In the genomic region with DNA sequence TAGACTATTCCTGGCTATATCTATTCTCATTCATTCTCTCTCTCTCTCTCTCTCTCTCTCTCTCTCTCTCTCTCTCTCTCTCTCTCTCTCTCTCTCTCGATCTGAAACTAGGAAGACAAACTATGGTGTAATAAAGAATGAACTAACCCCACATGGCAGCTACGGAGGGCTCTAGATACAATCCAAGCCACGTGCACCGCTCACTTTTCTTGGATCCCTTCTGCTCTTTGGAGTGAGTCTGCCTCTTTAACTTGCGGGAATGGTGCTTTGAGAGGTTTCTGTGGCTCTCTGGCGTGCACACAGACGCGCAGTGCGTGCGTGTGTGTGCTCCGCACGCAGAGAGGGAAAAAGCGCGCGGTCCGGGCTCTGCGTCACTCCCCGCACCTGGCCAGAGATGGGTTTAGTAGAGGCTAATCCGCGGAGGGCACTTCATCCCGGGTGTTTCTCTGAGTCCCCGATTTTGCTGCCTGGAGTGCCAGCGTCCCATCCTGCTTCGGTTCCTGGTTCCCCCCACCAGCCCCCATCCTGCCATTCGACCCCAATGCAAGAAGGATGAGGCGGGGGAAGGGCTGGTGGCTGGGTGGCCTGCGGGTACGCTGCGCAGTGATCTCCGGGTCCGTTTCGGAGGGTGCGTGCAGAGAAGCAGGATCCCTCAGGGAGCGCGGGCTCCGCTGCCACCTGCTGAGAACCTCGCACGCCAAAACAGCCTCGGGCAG, we compare ENCODE assay signal across 8 mouse cellular contexts. TPM values are rescaled to one million over a fixed set of nuclear protein-coding genes. Genes with fewer than 3 reads are reported as not detected.
DNase-seq lines count a peak whose midpoint lies in the region; ATAC-seq and TF ChIP-seq lines count a peak whose summit lies in the region.

No protein-coding gene starts in this region.

- H3K79me2 ChIP-seq in heart, adult 2 months (replicated peaks; ENCODE audit: control insufficient read depth, insufficient read depth, low read length): no peaks in the 10 kb centered on the region

- DNase-seq in heart, adult 2 months: no peak
- DNase-seq in heart, postnatal 36 days: no peak
- no peak for DNase-seq in ES-E14 (ENCODE audit: low read depth, low spot score)
- DNase-seq in liver, embryonic 14.5 days (ENCODE audit: low read depth in 3 of 3, low spot score in 3 of 3): no peak
- peak; percentile 70 for DNase-seq in retina, postnatal 1 day
- no peak for DNase-seq in kidney, postnatal 14 days

- TF ChIP-seq POLR2A in heart, adult 2 months (IDR thresholded peaks at IDR 0.05; ENCODE audit: insufficient read depth, low read depth, low read length): no peak
- TF ChIP-seq POLR2A in embryonic fibroblast, embryonic 13.5 days (IDR thresholded peaks at IDR 0.05; ENCODE audit: low read depth, low read length): no peak

- H3K27ac ChIP-seq in heart, adult 2 months: peak overlapping the region; percentile 73
- no peak overlapping the region for H3K27ac ChIP-seq in ES-E14 (ENCODE audit: insufficient read depth, low read depth, low read length, poor library complexity, severe bottlenecking)
- H3K27ac ChIP-seq in embryonic fibroblast, embryonic 13.5 days (ENCODE audit: insufficient read depth, low read length): no peak overlapping the region
- peak overlapping the region; percentile 51 for H3K27ac ChIP-seq in intestine, embryonic 16.5 days (ENCODE audit: low read length)
- H3K27ac ChIP-seq in liver, embryonic 14.5 days: no peak overlapping the region

- in situ Hi-C loops in ES-E14 (cut with MboI; ENCODE audit: low sequenced_read_pairs in 2 of 2, unreplicated experiment in 2 of 2): no loop called here

- intact Hi-C loops in heart, adult 2 months (cut with DNase I): loop anchor here (5.0 kb wide), 1 partner anchor 38 kb away; no protein-coding TSS in a partner anchor
- intact Hi-C loops in heart, postnatal 36 days (cut with DNase I): no loop called here

- H3K36me3 ChIP-seq in heart, adult 2 months (ENCODE audit: control insufficient read depth, insufficient read depth, low read length): no peaks in the 10 kb centered on the region
- H3K36me3 ChIP-seq in ES-E14 (ENCODE audit: control insufficient read depth, insufficient read depth, low read length, poor library complexity, severe bottlenecking): no peaks in the 10 kb centered on the region
- H3K36me3 ChIP-seq in intestine, embryonic 16.5 days (ENCODE audit: control insufficient read depth, insufficient read depth, low read length): no peaks in the 10 kb centered on the region
- no peaks in the 10 kb centered on the region for H3K36me3 ChIP-seq in liver, embryonic 14.5 days (replicated peaks; ENCODE audit: control insufficient read depth, insufficient read depth, low read depth)

- no peak for TF ChIP-seq CTCF in heart, adult 2 months (IDR thresholded peaks at IDR 0.05)
- no peak for TF ChIP-seq CTCF in embryonic fibroblast, embryonic 13.5 days (IDR thresholded peaks at IDR 0.05; ENCODE audit: borderline replicate concordance, insufficient read depth, low read length)
- TF ChIP-seq CTCF in liver, embryonic 14.5 days (IDR thresholded peaks at IDR 0.05; ENCODE audit: low read depth): no peak

- H3K4me3 ChIP-seq in heart, adult 2 months: peak overlapping the region; percentile 86
- peak overlapping the region; percentile 68 to 77 for H3K4me3 ChIP-seq in ES-E14 (ENCODE audit: insufficient read depth in 1 of 2, low read depth in 1 of 2, low read length in 2 of 2, poor library complexity in 1 of 2, severe bottlenecking in 1 of 2)
- H3K4me3 ChIP-seq in embryonic fibroblast, embryonic 13.5 days (ENCODE audit: insufficient read depth, low read length): peak overlapping the region; percentile 88
- peak overlapping the region; percentile 66 for H3K4me3 ChIP-seq in intestine, embryonic 16.5 days (ENCODE audit: low read length)
- peak overlapping the region; percentile 61 to 83 for H3K4me3 ChIP-seq in liver, embryonic 14.5 days (ENCODE audit: insufficient read depth in 1 of 2, low read depth in 2 of 2, low read length in 2 of 2)

- H3K9ac ChIP-seq in heart, adult 2 months (ENCODE audit: low read depth, low read length): peak overlapping the region; percentile 78
- peak overlapping the region; percentile 37 for H3K9ac ChIP-seq in ES-E14 (ENCODE audit: insufficient read depth, low read depth, low read length, poor library complexity, severe bottlenecking)
- peak overlapping the region; percentile 72 for H3K9ac ChIP-seq in intestine, embryonic 16.5 days (ENCODE audit: low read depth, low read length)
- peak overlapping the region; percentile 79 for H3K9ac ChIP-seq in liver, embryonic 14.5 days (replicated peaks)

- TF ChIP-seq EP300 in heart, adult 2 months (IDR thresholded peaks at IDR 0.05; ENCODE audit: insufficient read depth, low read depth, low read length): no peak
- no peak for TF ChIP-seq EP300 in liver, embryonic 14.5 days (IDR thresholded peaks at IDR 0.05; ENCODE audit: low read depth)

- 5% methylated on average over 39 of the region's 39 CpGs for WGBS in heart, adult 2 months
- WGBS in intestine, embryonic 16.5 days: 1% methylated on average over 39 of the region's 39 CpGs
- WGBS in liver, embryonic 14.5 days (ENCODE audit: insufficient replicate concordance): under 1% methylated on average over 39 of the region's 39 CpGs

- H3K4me1 ChIP-seq in heart, adult 2 months (ENCODE audit: control insufficient read depth, insufficient read depth, low read length): peaks cover 7% of the 10 kb centered on the region
- no peaks in the 10 kb centered on the region for H3K4me1 ChIP-seq in ES-E14 (ENCODE audit: control insufficient read depth in 2 of 2, insufficient read depth in 2 of 2, low read length in 2 of 2, poor library complexity in 1 of 2)
- H3K4me1 ChIP-seq in embryonic fibroblast, embryonic 13.5 days (ENCODE audit: control insufficient read depth, insufficient read depth, low read length): peaks cover 13% of the 10 kb centered on the region
- H3K4me1 ChIP-seq in intestine, embryonic 16.5 days (ENCODE audit: control insufficient read depth, insufficient read depth, low read length): peaks cover 16% of the 10 kb centered on the region
- H3K4me1 ChIP-seq in liver, embryonic 14.5 days (replicated peaks; ENCODE audit: control insufficient read depth in 2 of 2, insufficient read depth in 2 of 2, low read length in 1 of 2): peaks cover 36% of the 10 kb centered on the region in 2 experiments

- H3K27me3 ChIP-seq in heart, adult 2 months (ENCODE audit: control insufficient read depth, insufficient read depth, low read length): peaks cover 3% of the 10 kb centered on the region; the same call in 1 of the 2 replicates
- H3K27me3 ChIP-seq in intestine, embryonic 16.5 days (replicated peaks; ENCODE audit: control insufficient read depth, insufficient read depth, low read length): no peaks in the 10 kb centered on the region
- peaks cover 5% of the 10 kb centered on the region; the same call in 1 of the 2 replicates for H3K27me3 ChIP-seq in liver, embryonic 14.5 days (ENCODE audit: control insufficient read depth, insufficient read depth, low read length)

- ATAC-seq in intestine, embryonic 16.5 days: peak; percentile 27
- ATAC-seq in liver, embryonic 14.5 days (ENCODE audit: insufficient read depth): peak; percentile 25

- H3K9me3 ChIP-seq in ES-E14 (ENCODE audit: control insufficient read depth, insufficient read depth, low read depth, low read length): no peaks in the 10 kb centered on the region
- no peaks in the 10 kb centered on the region for H3K9me3 ChIP-seq in intestine, embryonic 16.5 days (ENCODE audit: control insufficient read depth, low read length)
- no peaks in the 10 kb centered on the region for H3K9me3 ChIP-seq in liver, embryonic 14.5 days (ENCODE audit: control insufficient read depth, low read length)

- peak overlapping the region; percentile 100 for H3K4me2 ChIP-seq in intestine, embryonic 16.5 days (ENCODE audit: low read depth, low read length)
- H3K4me2 ChIP-seq in liver, embryonic 14.5 days (ENCODE audit: low read depth): peak overlapping the region; percentile 100

TF ChIP-seq in ES-E14, 5 proteins besides CTCF, POLR2A, EP300 and RAD21:
- TF ChIP-seq CHD2 (IDR thresholded peaks at IDR 0.05; ENCODE audit: low read depth, low read length) (no peak), HCFC1 (IDR thresholded peaks at IDR 0.05; ENCODE audit: borderline replicate concordance, insufficient read depth, low read length) (no peak), MAFK (IDR thresholded peaks at IDR 0.05; ENCODE audit: insufficient read depth, low read depth, low read length) (no peak), ZNF384 (IDR thresholded peaks at IDR 0.05; ENCODE audit: low read depth, low read length) (no peak), ZC3H11A (IDR thresholded peaks at IDR 0.05; ENCODE audit: borderline replicate concordance, low read depth, low read length) (no peak)

RNA-seq across cellular contexts. Expression of a gene that starts 3.1 kb away (rescaled TPM):
- 10 to 100 TPM; 13.2 to 13.6 TPM for total RNA-seq in heart, adult 2 months (2021)
- polyA plus RNA-seq in heart, adult 2 months (2012; rRNA removed): 22.1 and 28.6 TPM in 2 replicates
- total RNA-seq in heart, postnatal 36 days (2021): 10 to 100 TPM; 15.3 to 18.5 TPM
- 20.6 and 31.1 TPM in 2 replicates for total RNA-seq in ES-E14 (2012; rRNA removed)
- 37.9 and 47.1 TPM in 2 replicates for polyA plus RNA-seq in embryonic fibroblast, embryonic 13.5 days (2011; ENCODE audit: insufficient read length, low read depth, missing spikeins)
- 32.3 and 38.5 TPM in 2 replicates for polyA plus RNA-seq in intestine, embryonic 16.5 days (2015; fragmentation: Nextera tagmentation; extraction: Ambion mirVana)
- 3.5 and 4.8 TPM in 2 replicates for polyA plus RNA-seq in liver, embryonic 14.5 days (2012; rRNA removed)
- polyA plus RNA-seq in liver, embryonic 14.5 days (2014; fragmentation: Nextera tagmentation; extraction: Ambion mirVana): 5.6 and 6.7 TPM in 2 replicates

Comparison
In these comparisons a context has a peak if more than half of its experiments do, and no peak if none do; other contexts are left out.
1. H3K27ac ChIP-seq: peak in heart, adult 2 months (single experiment) and intestine, embryonic 16.5 days (single experiment); none in ES-E14 (single experiment), embryonic fibroblast, embryonic 13.5 days (single experiment) and liver, embryonic 14.5 days (single experiment).
2. Peak in every context shown above with its lines, with median percentiles within 50 percentile points of each other: H3K4me3 ChIP-seq and H3K9ac ChIP-seq.